8 mouse cellular contexts compared by ENCODE assay signal in the genomic region with DNA sequence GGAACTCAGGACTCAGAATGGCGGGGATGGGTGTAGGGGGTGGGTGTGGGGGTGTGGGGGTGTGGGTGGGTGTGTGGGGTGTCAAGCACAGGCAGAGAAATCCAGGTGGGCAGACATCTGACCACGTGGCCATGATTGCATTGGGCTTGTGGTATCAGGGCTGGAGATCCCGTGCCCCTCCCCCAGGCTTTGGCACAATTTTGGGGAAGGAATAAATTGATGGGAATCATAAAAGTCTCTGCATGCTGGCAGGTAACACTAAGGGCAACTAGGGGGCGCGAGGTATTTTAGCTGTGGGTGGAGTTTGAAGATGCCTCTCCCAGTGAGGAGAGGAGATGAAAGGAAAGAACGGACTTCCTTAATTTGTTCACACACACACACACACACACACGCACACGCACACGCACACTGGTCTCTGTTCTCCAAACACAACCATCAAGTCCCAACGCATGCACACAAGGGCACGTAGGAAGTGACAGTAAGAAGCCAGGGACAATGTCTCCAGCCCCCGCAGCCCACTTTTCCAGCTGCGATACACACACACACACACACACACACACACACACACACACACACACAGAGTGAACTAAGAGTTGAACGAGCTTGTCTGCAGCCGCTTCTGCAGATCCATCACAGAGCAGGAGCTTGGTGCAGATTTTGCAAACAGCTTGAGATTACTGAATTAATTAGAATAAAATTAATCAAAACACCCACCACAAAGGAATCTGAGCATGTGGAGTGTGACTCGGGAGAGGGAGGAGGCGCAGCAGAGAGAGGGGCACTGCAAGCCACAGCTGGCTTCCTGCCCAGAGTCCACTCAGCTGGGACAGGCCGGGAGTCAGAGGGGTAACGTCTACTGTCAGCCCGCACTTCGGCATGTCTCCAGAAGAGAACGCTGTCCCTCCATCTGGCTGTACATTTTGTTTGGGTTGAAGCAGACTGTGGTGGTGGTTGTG. TPM values are rescaled to one million over a fixed set of nuclear protein-coding genes. Genes with fewer than 3 reads are reported as not detected.
DNase-seq lines count a peak whose midpoint lies in the region; ATAC-seq lines count a peak whose summit lies in the region.

No protein-coding gene starts in this region.

- H3K4me2 ChIP-seq in stomach, embryonic 15.5 days, result peak overlapping the region; percentile 26

- H3K9me3 ChIP-seq in stomach, embryonic 15.5 days, result no peaks in the 10 kb centered on the region

- H3K4me1 ChIP-seq in stomach, embryonic 15.5 days, result 0 out of 2 replicates have a peak, but pooled peaks cover 8% of the 10 kb centered on the region

- H3K9ac ChIP-seq in stomach, embryonic 15.5 days, result no peak overlapping the region

- no peaks in the 10 kb centered on the region for H3K27me3 ChIP-seq in stomach, embryonic 15.5 days (replicated peaks)

- H3K4me3 ChIP-seq in stomach, embryonic 15.5 days (replicated peaks), result no peak overlapping the region

- ATAC-seq in hematopoietic stem cell, adult 5-6 weeks (replicated peaks in 1 of 2; ENCODE audit: insufficient read depth in 1 of 2, low FRiP score in 2 of 2, low TSS enrichment in 1 of 2, low read depth in 1 of 2, poor library complexity in 2 of 2, severe bottlenecking in 2 of 2), result peak; percentile 37 to 45; a peak in 2 of 4 replicates
- ATAC-seq in stomach, embryonic 15.5 days (ENCODE audit: insufficient read depth, low FRiP score, low read depth), result peak; percentile 70; the same call in 1 of the 2 replicates

- no peaks in the 10 kb centered on the region for H3K36me3 ChIP-seq in stomach, embryonic 15.5 days

- DNase-seq in embryo, embryonic 11 days, result peak; percentile 49
- DNase-seq in embryo, embryonic 10 days (ENCODE audit: low spot score), result no peak
- peak; percentile 46 for DNase-seq in ZHBTc4 (ENCODE audit: low read depth, low spot score)
- DNase-seq in layer of hippocampus, adult 11-12 months (ENCODE audit: low spot score), result peak; percentile 63
- peak; percentile 7 for DNase-seq in lung, postnatal 36 days
- no peak for DNase-seq in spleen, postnatal 36 days (ENCODE audit: low spot score in 2 of 2)

- no peak overlapping the region for H3K27ac ChIP-seq in stomach, embryonic 15.5 days

- WGBS in stomach, embryonic 15.5 days, result 26% methylated on average over 22 of the region's 22 CpGs

RNA-seq across cellular contexts. Expression of a gene that starts 21.3 kb away (rescaled TPM):
- total RNA-seq in hematopoietic stem cell, adult 5-6 weeks (2017), result 8.1 and 14.5 TPM in 2 replicates
- polyA plus RNA-seq in stomach, embryonic 15.5 days (2015; fragmentation: Nextera tagmentation; extraction: Ambion mirVana), result 13.0 and 14.1 TPM in 2 replicates

Comparison
In these comparisons a context has a peak if more than half of its experiments do, and no peak if none do; other contexts are left out.
1. DNase-seq: peak in embryo, embryonic 11 days (single experiment), ZHBTc4 (single experiment), layer of hippocampus, adult 11-12 months (single experiment) and lung, postnatal 36 days (single experiment); none in embryo, embryonic 10 days (single experiment) and spleen, postnatal 36 days (0 of 2).